Mouse (Mus musculus): ENCODE measurements at regions not wholly inside any gene's neighbourhood (a gene's known extent, or its start where the extent isn't known, plus 50 kb on each side); places are given as distances from the start of the nearest gene placed in this dataset.

DNA sequence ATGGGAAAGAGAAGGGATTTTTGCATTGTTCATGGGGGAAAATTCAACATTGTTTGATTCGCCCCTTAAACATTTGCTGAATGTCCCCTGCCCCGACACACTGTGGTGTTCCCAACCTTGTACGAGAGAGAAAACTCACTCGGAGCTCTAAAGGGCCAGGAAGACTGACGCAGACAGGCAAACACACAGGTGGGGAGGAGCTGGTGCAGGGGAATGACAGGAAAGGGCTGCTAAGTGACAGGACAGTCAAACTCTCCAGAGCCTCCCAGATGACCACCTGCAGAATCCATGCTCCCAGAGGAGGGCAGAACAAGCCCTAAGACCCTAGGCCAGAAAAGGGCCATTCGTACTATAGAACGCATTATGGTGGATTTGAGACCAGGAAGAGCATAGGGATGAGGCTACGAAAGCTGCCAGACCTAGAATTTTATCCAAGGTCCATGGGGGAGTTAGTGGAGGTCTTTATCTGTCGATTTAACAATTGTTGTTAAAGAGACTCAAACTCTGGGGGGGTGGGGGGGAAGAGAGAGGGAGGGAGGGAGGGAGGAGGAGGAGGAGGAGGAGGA lies 94.6 kb upstream of the Pabpc6 start:
- DNase-seq (ENCODE audit: low spot score), result no peak

DNA sequence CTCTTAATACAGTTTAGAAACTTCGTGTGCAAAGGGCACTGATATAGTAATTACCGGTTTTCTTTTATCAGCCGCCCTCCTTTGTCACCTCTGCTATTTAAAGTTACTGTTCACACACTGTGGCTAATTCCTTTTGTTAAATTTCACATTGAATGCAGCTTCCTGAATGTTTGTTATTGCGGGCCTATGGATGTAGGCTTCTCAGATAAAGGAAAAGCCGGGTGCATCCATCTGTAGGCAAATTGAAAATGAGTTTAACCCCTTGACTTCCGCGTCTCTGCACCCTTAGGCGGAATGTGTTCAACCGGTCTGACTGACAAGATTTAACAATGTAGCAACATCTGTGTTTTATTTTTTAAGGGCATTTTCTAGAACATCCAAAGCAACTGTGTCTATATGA lies 93.6 kb upstream of the Pabpc6 start:
- DNase-seq (ENCODE audit: low spot score), result no peak

DNA sequence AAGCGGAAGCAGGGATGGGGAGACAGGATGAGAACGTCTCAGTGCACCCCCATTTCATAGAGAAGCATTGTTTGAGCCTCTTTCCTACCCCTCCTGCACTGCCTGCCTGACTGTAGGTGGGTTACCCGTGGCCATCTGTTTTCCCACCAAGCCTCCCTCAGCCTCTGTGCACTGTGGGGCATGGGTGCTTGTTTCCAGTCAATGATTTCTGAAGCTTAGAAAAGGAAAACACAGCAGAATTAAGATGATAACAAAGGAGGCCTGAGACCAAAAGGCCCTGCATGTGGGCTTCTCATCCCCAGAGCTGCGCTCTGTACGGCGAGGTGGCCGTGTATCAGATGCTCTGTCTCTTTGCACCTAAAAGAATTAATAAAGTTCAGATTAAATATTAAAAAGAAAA lies 92.9 kb upstream of the Pabpc6 start:
- DNase-seq (ENCODE audit: low spot score), result no peak

DNA sequence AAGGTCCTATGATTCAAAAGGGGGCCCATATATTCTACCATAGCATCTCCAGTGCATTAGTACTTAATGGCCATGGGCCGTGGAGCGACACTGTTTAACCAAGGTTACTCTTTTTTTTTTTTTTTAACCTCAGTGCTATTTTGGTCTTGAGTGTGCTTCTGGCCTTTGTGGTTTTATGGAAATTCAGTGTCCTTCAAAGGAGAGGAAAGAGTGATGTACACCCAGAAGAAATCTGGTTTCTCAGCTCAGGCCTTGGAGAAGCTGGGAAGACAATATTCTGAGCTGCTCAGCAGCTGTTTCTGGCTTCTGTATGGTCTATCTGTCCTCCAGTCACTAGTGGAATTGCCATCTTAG lies 91.2 kb upstream of the Pabpc6 start:
- DNase-seq (ENCODE audit: low spot score), result no peak

DNA sequence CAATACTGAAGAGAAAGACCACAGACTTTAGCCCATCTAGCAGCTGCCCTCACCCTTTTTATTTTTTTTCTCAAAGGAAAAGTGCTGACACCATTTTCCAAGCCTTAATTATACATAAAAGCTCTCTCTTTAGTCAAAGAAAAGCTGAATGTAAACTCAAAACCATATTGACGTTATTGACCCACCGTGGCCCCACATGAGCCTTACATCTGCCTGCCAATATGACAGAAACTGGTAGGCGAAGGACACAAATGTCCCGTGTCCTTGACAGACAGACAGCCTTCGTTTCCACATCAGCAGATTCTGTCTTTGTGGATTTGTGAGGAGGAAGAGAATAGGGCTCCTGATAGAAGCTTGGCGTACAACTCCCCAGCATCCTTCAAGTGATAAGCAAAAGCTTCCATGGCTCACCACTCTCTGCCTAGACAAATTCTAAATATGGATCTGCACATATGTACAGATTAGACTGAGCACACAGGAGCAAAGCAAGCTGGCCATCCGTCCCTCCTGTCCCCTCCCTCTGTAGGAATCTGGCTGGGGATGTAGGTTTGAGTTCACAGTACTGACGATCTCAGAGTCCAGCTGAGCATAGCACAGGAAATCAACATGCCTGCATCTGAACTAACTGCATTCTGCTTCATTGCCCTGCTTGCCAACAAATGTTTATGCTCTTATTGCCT lies 90.6 kb upstream of the Pabpc6 start:
- DNase-seq (ENCODE audit: low spot score), result no peak

DNA sequence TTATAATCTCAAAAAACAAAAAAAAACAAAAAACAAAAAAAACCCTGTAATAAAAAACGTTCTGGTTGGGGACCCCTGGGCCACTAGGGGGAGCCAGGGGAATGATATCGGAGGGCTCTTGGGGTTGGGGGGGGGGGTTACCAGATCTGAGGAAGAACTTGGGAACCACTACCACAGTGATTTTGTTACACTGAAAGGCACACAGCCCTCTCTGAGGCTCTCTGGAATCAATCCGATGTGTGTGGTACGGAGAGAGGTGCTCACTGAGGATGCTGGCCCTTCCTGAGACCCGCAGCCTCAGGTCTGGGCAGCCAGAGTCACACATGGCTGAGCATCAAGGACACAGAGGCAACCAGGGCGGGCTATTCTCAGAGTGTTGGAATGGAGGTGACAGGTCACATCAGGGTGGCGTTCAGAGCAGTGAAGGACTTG lies 89.9 kb upstream of the Pabpc6 start:
- DNase-seq (ENCODE audit: low spot score), result no peak

DNA sequence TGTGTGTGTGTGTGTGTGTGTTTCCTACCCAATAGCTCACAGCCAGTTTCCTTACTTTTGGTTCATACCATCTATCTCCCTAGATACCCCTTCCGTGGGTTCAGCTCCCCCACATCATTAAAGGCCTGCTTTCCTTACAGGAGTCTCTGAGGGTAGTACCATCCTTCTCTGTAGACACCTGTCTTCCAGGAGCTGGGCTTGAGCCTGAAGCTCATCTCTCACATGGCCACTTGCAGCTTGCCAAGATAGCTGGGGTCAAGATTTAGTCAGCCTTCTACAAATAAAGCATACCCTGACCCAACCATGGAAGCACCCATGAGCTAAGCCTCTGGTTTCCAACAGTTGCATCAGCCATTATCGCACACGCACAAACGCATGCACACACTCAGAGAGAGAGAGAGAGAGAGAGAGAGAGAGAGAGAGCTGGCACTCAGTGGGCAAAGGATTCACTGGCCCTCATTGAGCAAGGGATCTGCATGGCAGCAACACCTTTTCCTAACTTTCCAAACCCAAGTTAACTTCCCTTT lies 88.3 kb upstream of the Pabpc6 start:
- no peak for DNase-seq (ENCODE audit: low spot score)

DNA sequence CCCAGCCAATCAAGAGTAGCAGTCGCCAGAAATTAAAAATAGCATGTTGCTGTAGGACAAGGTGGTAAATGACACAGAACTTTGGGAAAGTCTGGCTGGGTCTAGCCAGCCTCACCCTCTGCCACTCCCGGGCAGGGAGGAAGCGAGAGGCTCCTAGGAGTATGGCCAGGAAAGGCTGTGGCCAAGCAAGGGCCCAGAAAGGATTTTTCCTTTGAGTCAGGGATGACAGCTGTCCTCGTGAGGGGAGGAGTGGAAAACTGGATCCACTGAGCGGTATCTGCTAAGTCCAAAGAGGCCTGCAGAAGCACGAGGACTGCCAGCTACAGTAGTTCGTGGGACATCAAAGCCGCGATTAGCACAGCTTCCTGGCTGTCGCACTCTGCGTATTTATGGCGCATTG lies 87.2 kb upstream of the Pabpc6 start:
- DNase-seq (ENCODE audit: low spot score), result no peak

DNA sequence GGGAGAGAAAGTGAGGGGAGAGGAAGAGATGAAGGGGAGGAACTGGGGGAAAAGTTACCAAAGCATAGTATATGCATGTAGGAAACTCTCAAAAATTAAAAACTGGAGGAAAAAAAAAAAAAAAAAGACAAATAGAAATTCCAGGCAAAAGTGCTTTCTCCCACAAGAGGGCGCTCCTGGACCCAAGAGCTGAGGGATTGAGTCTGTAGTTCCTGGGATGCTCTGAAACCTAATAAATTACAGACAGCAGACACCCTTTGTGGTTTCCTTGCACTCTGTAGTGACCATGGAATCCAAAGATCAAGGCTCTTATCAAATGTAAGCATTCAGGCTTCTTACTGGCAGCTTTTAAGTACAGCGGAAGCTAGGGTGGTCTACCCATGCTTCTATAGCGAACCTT lies 86.7 kb upstream of the Pabpc6 start:
- no peak for DNase-seq (ENCODE audit: low spot score)

DNA sequence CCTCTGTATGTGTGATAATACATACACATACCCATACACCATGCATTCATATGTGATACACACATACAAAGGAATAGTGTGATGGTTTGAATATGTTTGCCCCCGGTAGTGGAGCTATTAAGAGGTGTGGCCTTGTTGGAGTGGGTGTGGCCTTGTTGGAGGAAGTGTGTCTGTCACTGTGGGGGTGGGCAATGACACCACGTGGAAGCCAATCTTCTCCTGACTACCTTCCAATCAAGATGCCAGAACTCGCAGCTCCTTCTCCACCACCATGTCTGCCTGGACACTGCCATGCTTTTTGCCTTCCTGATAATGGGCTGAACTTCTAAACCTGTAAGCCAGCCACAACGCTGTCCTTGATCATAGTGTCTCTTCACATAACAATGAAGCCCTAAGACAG lies 86.1 kb upstream of the Pabpc6 start:
- no peak for DNase-seq (ENCODE audit: low spot score)

DNA sequence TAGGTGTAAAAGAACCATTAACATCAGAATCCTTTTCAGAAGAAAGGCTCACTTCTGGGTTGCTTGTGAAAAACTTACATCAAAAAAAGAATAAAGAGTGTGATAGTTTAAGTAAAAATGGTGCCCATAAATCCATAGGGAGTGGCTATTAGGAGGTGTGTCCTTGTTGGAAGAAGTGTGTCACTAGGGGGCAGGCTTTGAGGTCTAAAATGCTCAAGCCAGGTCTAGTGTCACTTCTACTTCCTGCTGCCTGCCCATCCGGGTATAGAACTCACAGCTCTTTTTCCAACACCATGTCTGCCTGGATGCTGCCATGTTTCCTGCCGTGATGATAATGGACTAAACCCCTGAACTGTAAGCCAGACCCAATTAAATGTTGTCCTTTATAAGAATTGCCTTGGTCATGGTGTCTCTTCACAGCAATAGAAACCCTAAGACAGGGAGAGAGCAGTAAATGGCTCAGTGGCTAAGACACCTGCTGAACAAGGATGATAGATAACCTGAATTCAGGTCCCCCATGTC lies 85.4 kb upstream of the Pabpc6 start:
- DNase-seq (ENCODE audit: low spot score), result no peak

DNA sequence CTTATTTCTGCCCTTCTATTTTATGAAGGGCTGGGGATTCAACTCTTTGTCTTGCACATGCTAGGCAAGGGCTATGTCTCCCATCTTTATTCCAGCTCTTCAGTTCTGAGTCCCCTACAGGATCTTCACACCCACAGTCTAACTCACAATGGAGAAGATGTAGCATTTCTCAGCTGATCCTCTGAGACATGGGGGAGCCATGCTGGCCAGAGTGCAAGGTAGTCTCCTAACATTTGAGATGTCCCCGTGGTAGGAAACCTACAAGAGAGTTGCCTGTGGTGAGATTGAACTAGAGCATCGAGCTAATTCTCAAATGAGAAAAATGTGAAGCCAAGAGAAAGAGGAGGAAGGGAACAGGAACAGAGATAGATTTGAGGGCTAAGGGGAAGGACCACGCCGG lies 83.3 kb upstream of the Pabpc6 start:
- DNase-seq (ENCODE audit: low spot score), result no peak

DNA sequence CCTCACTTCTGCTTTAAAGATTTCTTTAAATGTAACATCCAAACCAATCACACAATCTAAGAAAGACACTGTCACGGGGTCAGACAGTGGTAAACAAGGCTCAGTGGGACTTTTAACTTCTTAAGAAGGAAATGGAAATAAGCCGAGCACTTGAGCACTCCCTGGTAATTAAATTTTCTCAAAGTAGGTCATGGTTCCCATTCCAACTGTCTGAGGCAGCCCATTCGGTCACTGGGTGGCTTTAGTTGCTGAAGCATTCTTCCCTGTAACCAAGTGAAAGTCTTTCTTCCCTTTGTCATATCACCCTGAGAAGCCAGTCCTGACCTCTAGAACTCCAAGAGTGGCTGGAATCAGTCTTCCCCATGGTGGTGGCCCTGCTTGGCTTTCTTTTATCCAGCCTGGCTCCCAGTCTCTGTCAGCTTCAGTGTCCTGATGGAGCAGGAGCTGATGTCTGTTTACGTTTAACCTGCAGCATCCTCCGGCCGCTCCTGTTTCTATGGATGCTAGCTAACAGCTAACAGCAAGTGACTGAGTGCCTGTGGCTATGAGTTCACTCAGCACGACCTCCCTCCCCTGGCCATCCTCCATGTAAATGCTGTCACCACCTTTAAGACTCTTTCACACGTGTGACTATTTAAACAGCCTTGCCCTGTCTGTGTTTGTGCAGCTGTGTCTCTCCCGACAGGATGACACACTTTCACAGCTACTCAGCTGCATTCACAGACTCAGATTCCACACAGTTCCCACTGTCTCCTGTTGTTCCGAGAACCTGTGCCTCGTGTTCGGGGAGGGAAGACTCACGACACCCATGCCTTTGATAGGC lies 82.0 kb upstream of the Pabpc6 start:
- no peak for DNase-seq (ENCODE audit: low spot score)

DNA sequence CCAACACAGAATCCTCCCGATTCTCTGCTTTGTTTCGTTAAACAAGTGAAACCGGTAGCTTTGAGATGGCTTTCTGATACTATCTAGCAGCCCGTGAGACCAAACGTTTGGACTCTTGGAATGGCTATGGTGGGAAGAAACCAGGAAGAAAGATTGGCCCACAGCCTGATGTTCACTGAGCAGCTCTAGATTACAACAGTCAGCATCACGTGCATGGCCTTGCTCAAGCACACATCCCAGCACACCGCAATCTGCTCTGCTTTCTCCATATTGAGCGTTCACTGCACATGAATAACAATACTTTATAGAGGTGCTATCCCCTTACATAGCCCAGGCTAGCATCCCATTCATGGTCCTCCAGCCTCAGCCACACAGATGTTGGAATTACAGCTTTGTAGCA lies 80.5 kb upstream of the Pabpc6 start:
- no peak for DNase-seq (ENCODE audit: low spot score)

DNA sequence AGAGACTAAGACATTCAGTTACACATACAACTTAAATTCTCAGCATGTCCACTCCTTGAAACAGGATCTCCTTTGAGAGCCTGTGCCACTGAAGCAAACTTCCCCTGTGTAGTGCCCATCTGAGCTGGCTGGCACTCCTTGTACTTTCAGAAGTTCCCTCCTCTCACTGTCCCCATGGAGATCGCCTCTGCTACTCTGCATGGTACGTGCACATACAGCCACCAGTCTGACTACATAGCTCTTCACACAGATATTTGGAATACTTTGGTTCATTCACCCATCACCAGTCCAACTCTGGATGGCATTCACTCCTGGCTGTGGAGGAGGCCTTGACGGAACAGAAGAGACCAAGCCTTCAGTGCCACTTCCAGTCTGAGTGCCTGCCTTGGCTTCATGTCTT lies 79.8 kb upstream of the Pabpc6 start:
- no peak for DNase-seq (ENCODE audit: low spot score)

DNA sequence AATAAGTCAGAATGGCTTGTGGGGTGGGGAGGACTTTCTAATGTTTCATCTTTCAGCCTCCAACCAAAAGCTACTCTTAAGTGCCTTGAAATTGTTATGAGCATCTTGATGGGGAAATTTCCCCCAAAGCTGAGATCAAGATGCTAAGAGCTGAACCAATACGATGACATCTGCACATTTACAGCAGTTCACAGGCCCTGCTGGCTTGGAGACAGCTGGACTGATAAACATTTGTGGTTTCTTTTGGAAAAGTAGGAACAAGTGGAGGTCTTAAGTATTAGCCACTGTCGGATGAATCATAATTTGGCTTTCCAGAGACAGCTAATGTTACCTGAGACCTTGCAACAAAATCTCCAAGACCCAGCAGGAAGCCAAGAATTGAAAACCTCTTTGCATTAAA lies 78.4 kb upstream of the Pabpc6 start:
- no peak for DNase-seq (ENCODE audit: low spot score)

DNA sequence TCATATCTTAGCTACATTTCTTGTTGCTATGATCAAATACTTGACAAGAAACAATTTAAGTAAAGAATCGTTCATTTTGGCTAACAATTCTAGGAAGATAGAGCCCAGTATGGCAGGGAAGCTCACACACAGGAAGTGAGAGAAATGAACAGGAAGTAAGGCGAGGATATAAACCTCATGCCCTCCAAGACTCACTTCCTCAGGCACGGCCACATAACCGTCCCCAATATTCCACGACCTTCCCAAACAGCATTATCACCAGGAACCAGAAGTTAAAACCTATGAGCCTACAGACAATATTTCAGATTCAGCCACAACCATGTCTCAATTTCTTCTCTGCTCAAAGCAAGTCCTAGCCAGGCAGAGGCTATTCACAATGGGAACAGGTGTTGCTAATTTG lies 73.8 kb upstream of the Pabpc6 start:
- DNase-seq (ENCODE audit: low spot score), result no peak

DNA sequence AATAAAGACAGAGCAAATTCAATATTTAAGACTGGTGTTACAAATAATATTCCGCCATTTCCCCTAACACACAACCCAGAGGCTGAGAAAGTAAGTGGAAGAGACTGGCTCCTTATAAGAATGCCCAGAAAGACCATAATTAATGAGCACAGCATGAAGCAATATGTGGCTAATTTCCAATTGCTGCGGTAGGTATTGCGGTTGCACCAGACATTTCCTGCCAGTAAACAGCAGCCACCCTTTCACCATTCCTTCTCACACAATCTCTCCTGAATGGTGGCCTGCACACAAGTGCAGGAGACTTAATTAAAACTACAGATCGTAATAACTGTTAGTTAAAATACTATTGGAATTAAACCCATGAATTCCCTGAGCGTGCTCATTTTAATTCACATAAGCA lies 71.8 kb upstream of the Pabpc6 start:
- no peak for DNase-seq (ENCODE audit: low spot score)

DNA sequence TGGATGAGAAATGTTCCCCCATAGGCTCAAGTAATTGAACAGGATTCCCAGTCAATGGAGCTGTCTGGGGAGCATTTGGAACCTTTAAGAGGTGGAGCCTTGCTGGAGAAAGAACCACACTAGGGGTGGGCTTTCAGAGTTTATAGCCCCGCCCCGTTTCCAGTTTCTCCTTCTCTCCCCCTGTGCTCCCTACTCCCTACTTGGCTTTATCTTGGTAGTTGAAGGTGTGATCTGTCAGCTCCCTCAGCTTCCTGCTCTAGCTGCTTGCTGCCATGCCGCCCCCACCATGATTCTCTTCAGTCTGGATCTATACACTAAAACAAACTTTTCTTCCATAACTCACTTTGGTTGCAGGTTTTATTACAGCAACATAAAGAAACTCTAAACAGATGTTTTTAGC lies 59.5 kb upstream of the Pabpc6 start:
- no peak for DNase-seq (ENCODE audit: low spot score)

DNA sequence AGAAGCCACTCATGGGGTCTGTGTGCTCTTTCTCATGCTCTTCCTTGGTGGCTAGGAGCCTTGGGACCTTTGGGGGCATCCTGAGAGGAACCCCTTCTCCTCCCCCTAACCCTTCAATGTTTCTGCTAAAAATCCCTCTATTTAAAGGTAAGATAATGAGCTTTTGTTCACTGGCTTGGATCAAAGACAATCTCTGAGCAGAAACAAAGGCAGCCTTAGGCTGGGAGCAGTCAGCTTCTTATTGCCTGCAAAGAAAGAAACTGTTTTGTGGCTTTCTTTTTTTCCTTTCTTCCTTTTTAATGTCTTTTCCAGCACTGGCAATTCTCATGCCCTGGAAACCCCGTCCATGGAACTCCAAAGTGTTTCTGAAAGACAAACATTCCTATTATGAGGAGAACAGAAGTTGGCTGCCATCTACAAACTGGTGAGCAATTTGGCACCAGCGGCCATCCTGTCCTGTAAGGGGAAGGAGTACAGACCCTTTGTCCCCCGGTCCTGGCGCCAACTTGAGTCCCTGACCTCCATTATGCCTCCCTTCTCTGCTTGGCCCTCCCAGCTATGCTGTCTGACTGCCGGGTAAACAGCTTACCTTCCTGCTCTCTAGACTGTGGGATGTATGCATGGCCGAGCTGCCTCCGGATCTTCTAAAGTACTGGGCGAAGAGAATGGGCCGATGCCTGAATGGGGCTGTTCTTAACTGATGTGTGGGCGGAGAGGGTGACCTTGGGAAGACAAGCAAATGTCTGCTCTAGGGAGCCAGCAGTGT lies 56.4 kb upstream of the Pabpc6 start:
- no peak for DNase-seq (ENCODE audit: low spot score)

DNA sequence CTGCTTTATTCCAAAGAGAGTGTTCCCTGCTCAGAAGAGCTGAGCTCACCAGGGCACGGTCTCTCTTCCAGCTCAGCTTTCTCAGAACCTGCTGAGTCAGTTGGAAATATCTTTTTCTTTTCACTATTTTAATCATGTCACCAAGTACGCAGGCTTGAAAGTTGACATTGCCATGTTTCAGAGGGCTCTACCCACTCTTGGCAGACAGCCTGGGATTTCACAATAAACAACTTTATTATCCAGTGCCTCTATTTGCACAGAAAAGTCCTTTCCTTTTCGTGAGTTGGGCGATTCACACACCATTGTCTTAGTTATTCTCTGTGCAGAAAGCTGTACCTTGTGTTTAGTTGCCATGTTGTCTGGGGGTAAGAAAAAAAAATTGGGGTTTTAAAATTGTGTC lies 54.0 kb upstream of the Pabpc6 start:
- no peak for DNase-seq (ENCODE audit: low spot score)

DNA sequence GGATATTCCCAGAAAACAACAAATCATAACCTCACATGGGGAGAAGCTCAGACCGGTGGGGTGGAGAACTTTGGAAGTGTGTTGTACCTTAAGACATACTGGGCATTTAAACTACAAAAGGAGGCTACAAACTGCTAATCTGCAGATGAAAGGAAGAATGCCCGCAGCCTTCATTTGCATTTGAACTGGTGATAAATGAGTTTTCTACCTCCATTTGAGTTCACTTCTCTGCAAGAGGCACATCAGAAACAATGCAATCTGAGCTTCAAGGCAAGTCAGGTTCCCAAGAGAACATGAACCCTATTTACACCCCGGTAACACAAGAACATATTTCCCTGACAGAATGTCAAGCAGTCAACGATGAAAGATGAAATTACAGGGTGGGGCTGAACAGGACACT lies 53.2 kb upstream of the Pabpc6 start:
- DNase-seq (ENCODE audit: low spot score), result no peak

All from T-cell, adult 2 months (primary cell).